Mouse (Mus musculus) lung, embryonic 14.5 days (tissue): Measurements from ENCODE around the gene Ocln. TPM values are rescaled to one million over a fixed set of nuclear protein-coding genes. Genes with fewer than 3 reads are reported as not detected.
A peak's percentile ranks its signal among the peaks of the same experiment; 100 is the strongest.
"Not testable (repeated sequence)": the region's sequence is repeated elsewhere in the genome, so short reads cannot be mapped to it uniquely, and the experiment has no call there.

Experiments used
- ATAC-seq: fragments of 200-750 bp; cut with Nextera tagmentation; 2 replicates; pipeline ENCODE4 v1.8.0; 2017; ENCODE audit warnings: mild to moderate bottlenecking, moderate TSS enrichment, moderate library complexity; ENCODE audit not compliant: insufficient read depth
- DNase-seq: peaks from one replicate; pipeline ENCODE4 v3.0.0-alpha.2; 2015
- H3K27ac ChIP-seq: fragments of 300-500 bp; sonication (generic); 2 replicates; pipeline ENCODE4 v1.5.1; 2014; ENCODE audit warnings: low read depth, mild to moderate bottlenecking, moderate library complexity
- H3K27me3 ChIP-seq: fragments of 300-500 bp; sonication (generic); 2 replicates; pipeline ENCODE4 v1.6.1; 2014; ENCODE audit warnings: low read length, control low read depth; ENCODE audit not compliant: insufficient read depth
- H3K36me3 ChIP-seq: fragments of 300-500 bp; sonication (generic); 2 replicates; pipeline ENCODE4 v1.6.1; 2014; ENCODE audit warnings: control low read depth; ENCODE audit not compliant: insufficient read depth
- H3K4me1 ChIP-seq: fragments of 300-500 bp; sonication (generic); 2 replicates; pipeline ENCODE4 v1.6.1; 2014; ENCODE audit warnings: antibody characterized with exemption, control low read depth; ENCODE audit not compliant: insufficient read depth
- H3K4me2 ChIP-seq: fragments of 300-500 bp; sonication (generic); 2 replicates; pipeline ENCODE4 v1.6.1; 2014; ENCODE audit warnings: mild to moderate bottlenecking
- H3K4me3 ChIP-seq: fragments of 300-500 bp; sonication (generic); 2 replicates; pipeline ENCODE4 v1.5.1; 2014; ENCODE audit warnings: low read depth, low read length
- H3K9ac ChIP-seq: fragments of 300-500 bp; sonication (generic); 2 replicates; pipeline ENCODE4 v1.6.1; 2014
- H3K9me3 ChIP-seq: fragments of 300-500 bp; sonication (generic); 2 replicates; pipeline ENCODE4 v1.6.1; 2016; ENCODE audit warnings: low read depth, low read length, control low read depth
- CTCF ChIP-seq: IDR thresholded peaks from 2 replicates; pipeline ENCODE4 v1.5.1; 2016; ENCODE audit warnings: antibody characterized with exemption, low read depth
- WGBS: fragments of 180-500 bp; shearing (Covaris S2); extraction: QIAGEN DNeasy Blood & Tissue Kit; methylation state at CpG from one replicate; pipeline ENCODE4 v1.1.7; 2014; 5-methylcytosine and 5-hydroxymethylcytosine counted together
- polyA plus RNA-seq: library from polyadenylated mRNA; unstranded; fragments of >200 nt; fragmentation: Nextera tagmentation; extraction: Ambion mirVana; gene quantifications from 2 replicates; pipeline ENCODE4 v1.2.1, GENCODE M21; 2014

The Ocln gene
- polyA plus RNA-seq, 1 experiment from 2014 or later = 28.9 TPM

- H3K36me3 ChIP-seq = peaks cover 25% of the 10 kb centered on the region
- peak within 1 kb of the TSS; percentile 81 for H3K4me2 ChIP-seq
- ATAC-seq = peak; percentile 91
- peak; percentile 95 for DNase-seq
- H3K27ac ChIP-seq = peak within 1 kb of the TSS; percentile 82
- H3K4me1 ChIP-seq = no peaks in the 10 kb centered on the region
- peak within 1 kb of the TSS; percentile 92 for H3K4me3 ChIP-seq
- TF ChIP-seq CTCF = peak; percentile 92
- no peaks in the 10 kb centered on the region for H3K27me3 ChIP-seq
- under 1% methylated on average over 51 of the region's 51 CpGs for WGBS
- H3K9ac ChIP-seq = peak within 1 kb of the TSS; percentile 89
- no peaks in the 10 kb centered on the region for H3K9me3 ChIP-seq
Observed at GRCm38 (mm10) chr13:100492061-100492787, 60.3 kb downstream of the Ocln start, which contains the start of gene Gtf2h2. TSS of gene Gtf2h2 (minus strand) at chr13:100492579.

GRCm38 (mm10) chr13:100491623-100492022, 60.9 kb downstream of the Ocln start:
- Histone ChIP-seq H3K27me3 (no peaks in the 10 kb centered on the region), H3K36me3 (peaks cover 31% of the 10 kb centered on the region), H3K9me3 (no peaks in the 10 kb centered on the region), H3K4me2 (peak overlapping the region; percentile 81), H3K4me1 (no peaks in the 10 kb centered on the region), H3K27ac (no peak overlapping the region), H3K9ac (peak overlapping the region; percentile 89), H3K4me3 (peak overlapping the region; percentile 92)
- no peak for TF ChIP-seq CTCF
- DNase-seq (no peak), ATAC-seq (peak; percentile 28)
- WGBS = 12% methylated on average over 6 of the region's 6 CpGs

- H3K4me2 ChIP-seq = no peak overlapping the region
- no peak for TF ChIP-seq CTCF
- no peak overlapping the region for H3K4me3 ChIP-seq
- H3K27me3 ChIP-seq = no peaks in the 10 kb centered on the region
- WGBS = 92% methylated on average over 5 of the region's 5 CpGs
- no peak for DNase-seq
- no peaks in the 10 kb centered on the region for H3K4me1 ChIP-seq
- H3K36me3 ChIP-seq = peaks cover 34% of the 10 kb centered on the region
- H3K9ac ChIP-seq = no peak overlapping the region
- no peak overlapping the region for H3K27ac ChIP-seq
- no peaks in the 10 kb centered on the region for H3K9me3 ChIP-seq
- ATAC-seq = no peak
Observed at GRCm38 (mm10) chr13:100490424-100490823, 62.1 kb downstream of the Ocln start.

DNA sequence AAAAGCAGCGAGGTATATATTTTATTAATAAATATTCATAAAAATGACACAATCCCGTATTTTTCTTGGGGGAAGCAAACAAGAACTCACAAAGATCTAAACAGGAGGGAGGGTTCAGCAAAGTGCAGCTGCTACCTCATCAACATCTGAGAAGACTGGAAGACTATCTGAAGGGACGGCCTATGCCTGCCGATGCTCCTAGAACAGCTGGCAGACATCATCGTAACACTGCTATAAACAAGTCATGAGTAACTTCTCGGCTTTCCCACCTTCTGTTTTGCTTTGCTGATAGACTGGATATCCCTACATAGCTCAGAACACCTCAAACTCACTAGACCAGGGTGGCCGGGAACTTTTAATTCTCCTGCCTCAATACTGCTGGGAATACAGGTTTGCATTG, 68.9 kb downstream of the Ocln start:
- H3K4me2 ChIP-seq = no peak overlapping the region
- no peaks in the 10 kb centered on the region for H3K27me3 ChIP-seq
- no peak for ATAC-seq
- WGBS = 60% methylated on average over 7 of the region's 7 CpGs
- H3K9ac ChIP-seq = no peak overlapping the region
- H3K27ac ChIP-seq = no peak overlapping the region
- no peaks in the 10 kb centered on the region for H3K4me1 ChIP-seq
- H3K36me3 ChIP-seq = peaks cover 62% of the 10 kb centered on the region
- no peak overlapping the region for H3K4me3 ChIP-seq
- no peak for TF ChIP-seq CTCF
- H3K9me3 ChIP-seq = no peaks in the 10 kb centered on the region
- DNase-seq = no peak

GRCm38 (mm10) chr13:100463527-100464222, 88.8 kb downstream of the Ocln start:
- H3K27ac ChIP-seq = no peak overlapping the region
- WGBS = 91% methylated on average over 2 of the region's 2 CpGs
- H3K9ac ChIP-seq = no peak overlapping the region
- ATAC-seq (no peak), DNase-seq (no peak)
- no peak for TF ChIP-seq CTCF
- H3K4me3 ChIP-seq = no peak overlapping the region
- H3K27me3 ChIP-seq = no peaks in the 10 kb centered on the region
- no peaks in the 10 kb centered on the region for H3K9me3 ChIP-seq
- no peaks in the 10 kb centered on the region for H3K4me1 ChIP-seq
- no peak overlapping the region for H3K4me2 ChIP-seq
- peaks cover 38% of the 10 kb centered on the region for H3K36me3 ChIP-seq

DNA sequence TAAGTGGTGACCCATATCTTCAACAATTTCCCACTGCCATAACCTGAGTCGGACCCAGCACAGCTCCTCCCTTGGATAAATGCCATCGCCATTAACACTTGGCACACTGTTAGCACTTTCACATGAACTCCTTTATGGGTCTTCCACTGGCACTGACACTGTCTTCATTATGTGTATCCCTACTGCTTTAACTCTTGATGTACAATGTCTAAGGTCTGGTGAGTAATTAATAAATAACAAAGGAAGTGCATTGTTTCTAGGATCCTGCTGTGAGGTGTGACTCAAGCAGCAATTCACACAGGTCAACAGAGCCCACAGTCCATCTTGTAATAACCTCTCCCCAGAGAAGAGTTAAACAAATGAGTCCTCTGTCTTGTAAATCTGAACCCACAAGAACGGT, 91.2 kb downstream of the Ocln start:
- Histone ChIP-seq H3K27ac (no peak overlapping the region), H3K27me3 (no peaks in the 10 kb centered on the region), H3K36me3 (peaks cover 18% of the 10 kb centered on the region), H3K4me1 (no peaks in the 10 kb centered on the region), H3K9ac (no peak overlapping the region), H3K4me2 (no peak overlapping the region), H3K9me3 (no peaks in the 10 kb centered on the region), H3K4me3 (no peak overlapping the region)
- TF ChIP-seq CTCF = no peak
- WGBS = 79% methylated on average over 3 of the region's 3 CpGs
- ATAC-seq = no peak
- DNase-seq = no peak

GRCm38 (mm10) chr13:100452415-100453127, 99.9 kb downstream of the Ocln start, which contains the start of gene Naip1:
TSS of gene Naip1 (minus strand) at chr13:100452869.
- not testable (repeated sequence) for H3K4me1 ChIP-seq, ATAC-seq, H3K36me3 ChIP-seq, H3K4me2 ChIP-seq, DNase-seq, H3K27ac ChIP-seq, H3K4me3 ChIP-seq, H3K9me3 ChIP-seq, H3K27me3 ChIP-seq, H3K9ac ChIP-seq
- 79% methylated on average over 8 of the region's 8 CpGs for WGBS
